Mouse (Mus musculus) MEL (cell line): ENCODE results near the gene Ndufb3. TPM values are rescaled to one million over a fixed set of nuclear protein-coding genes. Genes with fewer than 3 reads are reported as not detected.

Experiments
- DNase-seq: peaks from one replicate; pipeline ENCODE4 v3.0.0; 2011; ENCODE audit warnings: low read depth, low spot score
- H3K27ac ChIP-seq: 2 replicates; pipeline ENCODE4 v1.5.1; 2012; ENCODE audit warnings: low read depth, mild to moderate bottlenecking, control low read depth, low read length, moderate library complexity; ENCODE audit not compliant: control insufficient read depth
- H3K27me3 ChIP-seq, 2 experiments: fragments of 150-350 bp in 1 of 2; sonication (generic) in 1 of 2; 2 replicates each; pipeline ENCODE4 v1.6.1; 2012; ENCODE audit warnings: low read length in 2 of 2, mild to moderate bottlenecking in 2 of 2, improper control_type of control experiment in 1 of 2, moderate library complexity in 1 of 2; ENCODE audit not compliant: insufficient read depth in 2 of 2, control insufficient read depth in 1 of 2
- H3K36me3 ChIP-seq, 2 experiments: 2 replicates each; pipeline ENCODE4 v1.6.1; 2012 to 2014; ENCODE audit warnings: low read length in 2 of 2, improper control_type of control experiment in 1 of 2, inconsistent platforms in 1 of 2, mild to moderate bottlenecking in 1 of 2; ENCODE audit not compliant: insufficient read depth in 2 of 2, control insufficient read depth in 1 of 2
- H3K4me1 ChIP-seq, 2 experiments: fragments of 150-350 bp in 1 of 2; sonication (generic) in 1 of 2; 2 replicates each; pipeline ENCODE4 v1.6.1; 2012; ENCODE audit warnings: low read length in 2 of 2, improper control_type of control experiment in 1 of 2, mild to moderate bottlenecking in 1 of 2; ENCODE audit not compliant: insufficient read depth in 2 of 2, control insufficient read depth in 1 of 2
- H3K4me3 ChIP-seq, 2 experiments: fragments of 150-350 bp in 1 of 2; sonication (generic) in 1 of 2; 2 replicates each; pipeline ENCODE4 v1.5.1; 2012; ENCODE audit warnings: low read depth in 2 of 2, low read length in 2 of 2, mild to moderate bottlenecking in 2 of 2, moderate library complexity in 2 of 2, control low read depth in 1 of 2, improper control_type of control experiment in 1 of 2; ENCODE audit not compliant: control insufficient read depth in 1 of 2, insufficient read depth in 1 of 2
- H3K79me2 ChIP-seq: 2 replicates; pipeline ENCODE4 v1.6.1; 2012; ENCODE audit warnings: mild to moderate bottlenecking, low read length, moderate library complexity; ENCODE audit not compliant: control insufficient read depth, poor library complexity, insufficient read depth
- H3K9ac ChIP-seq: 2 replicates; pipeline ENCODE4 v1.6.1; 2012; ENCODE audit warnings: low read depth, mild to moderate bottlenecking, control low read depth, low read length, moderate library complexity; ENCODE audit not compliant: control insufficient read depth, poor library complexity, severe bottlenecking
- H3K9me3 ChIP-seq: fragments of 150-350 bp; sonication (generic); replicated peaks from 2 replicates; pipeline ENCODE4 v1.6.1; 2012; ENCODE audit warnings: mild to moderate bottlenecking, low read length, improper control_type of control experiment, moderate library complexity; ENCODE audit not compliant: insufficient read depth
- CTCF ChIP-seq, 3 experiments: IDR thresholded peaks in 2 of 3; conservative IDR thresholded peaks in 1 of 3; 2 replicates each; pipeline ENCODE4 v1.5.1; 2011 to 2012; ENCODE audit warnings: low read length in 3 of 3, low read depth in 2 of 3, mild to moderate bottlenecking in 2 of 3, improper control_type of control experiment in 1 of 3, inconsistent platforms in 1 of 3, mixed read lengths in 1 of 3, moderate library complexity in 1 of 3; ENCODE audit not compliant: control insufficient read depth in 1 of 3, insufficient read depth in 1 of 3, poor library complexity in 1 of 3, severe bottlenecking in 1 of 3
- E2F4 ChIP-seq: IDR thresholded peaks from 2 replicates; pipeline ENCODE4 v1.6.1; 2011; ENCODE audit warnings: low read depth, low read length, improper control_type of control experiment, borderline replicate concordance
- EP300 ChIP-seq, 2 experiments: IDR thresholded peaks; 2 replicates each; pipeline ENCODE4 v1.6.1; 2011; ENCODE audit warnings: improper control_type of control experiment in 2 of 2, low read length in 2 of 2, low read depth in 1 of 2, mild to moderate bottlenecking in 1 of 2
- GABPA ChIP-seq: IDR thresholded peaks from 2 replicates; pipeline ENCODE4 v1.6.1; 2012; ENCODE audit warnings: low read depth, mild to moderate bottlenecking, inconsistent platforms, low read length, improper control_type of control experiment, moderate library complexity
- HCFC1 ChIP-seq: IDR thresholded peaks from 2 replicates; pipeline ENCODE4 v1.6.1; 2012; ENCODE audit warnings: low read depth, mild to moderate bottlenecking, inconsistent platforms, low read length, improper control_type of control experiment, moderate library complexity
- JUND ChIP-seq: IDR thresholded peaks from 2 replicates; pipeline ENCODE4 v1.6.1; 2011; ENCODE audit warnings: low read depth, mild to moderate bottlenecking, improper control_type of control experiment, low read length
- MAFK ChIP-seq: IDR thresholded peaks from 2 replicates; pipeline ENCODE4 v1.6.1; 2011; ENCODE audit warnings: low read depth, mild to moderate bottlenecking, low read length, improper control_type of control experiment, borderline replicate concordance
- MXI1 ChIP-seq: IDR thresholded peaks from 2 replicates; pipeline ENCODE4 v1.6.1; 2011; ENCODE audit warnings: mild to moderate bottlenecking, low read depth, low read length, improper control_type of control experiment
- MYC ChIP-seq: IDR thresholded peaks from 2 replicates; pipeline ENCODE4 v1.6.1; 2011; ENCODE audit warnings: low read depth, mild to moderate bottlenecking, low read length, improper control_type of control experiment, moderate library complexity
- NELFE ChIP-seq: IDR thresholded peaks from 2 replicates; pipeline ENCODE4 v1.6.1; 2011; ENCODE audit warnings: low read depth, low read length, improper control_type of control experiment
- POLR2AphosphoS5 ChIP-seq: IDR thresholded peaks from 2 replicates; pipeline ENCODE4 v1.6.1; 2012; ENCODE audit warnings: low read depth, borderline replicate concordance, mild to moderate bottlenecking, inconsistent platforms, low read length, moderate library complexity, mixed read lengths
- RAD21 ChIP-seq: IDR thresholded peaks from 2 replicates; pipeline ENCODE4 v1.6.1; 2011; ENCODE audit warnings: mild to moderate bottlenecking, low read depth, low read length, improper control_type of control experiment
- ZC3H11A ChIP-seq: IDR thresholded peaks from 2 replicates; pipeline ENCODE4 v1.6.1; 2012; ENCODE audit warnings: low read depth, mild to moderate bottlenecking, inconsistent platforms, low read length, improper control_type of control experiment
- ZKSCAN1 ChIP-seq: IDR thresholded peaks from 2 replicates; pipeline ENCODE4 v1.6.1; 2012; ENCODE audit warnings: low read depth, mild to moderate bottlenecking, inconsistent platforms, low read length, improper control_type of control experiment, moderate library complexity
- ZMIZ1 ChIP-seq: IDR thresholded peaks from 2 replicates; pipeline ENCODE4 v1.6.1; 2012; ENCODE audit warnings: low read depth, mild to moderate bottlenecking, inconsistent platforms, low read length, improper control_type of control experiment, moderate library complexity
- polyA plus RNA-seq, 2 experiments: library from polyadenylated mRNA; stranded (reverse) in 1 of 2; unstranded in 1 of 2; fragments of >175 nt in 1 of 2; fragments of >200 nt in 1 of 2; gene quantifications; 2 replicates each; pipeline versions ENCODE4 v1.2.1 to v1.2.4; 2012; ENCODE audit warnings: low replicate concordance in 2 of 2, low read depth in 1 of 2; ENCODE audit not compliant: insufficient read length in 2 of 2, insufficient read depth in 1 of 2, missing spikeins in 1 of 2
- total RNA-seq: library from RNA; depleted of rRNA; stranded (reverse); fragments of 300-350 nt; gene quantifications from 2 replicates; pipeline ENCODE4 v1.2.3, GENCODE M21; 2012

The Ndufb3 gene
- total and polyA plus RNA-seq, 3 experiments, result 98.3 to 172 TPM; not detected in 1

GRCm38 (mm10) chr1:58610611-58611010 is 24.4 kb downstream of the Ndufb3 start:
- peaks cover 0 to 8% of the 10 kb centered on the region in 2 experiments; a peak in 2 of 4 replicates for H3K4me1 ChIP-seq
- no peaks in the 10 kb centered on the region; a peak in 1 of 4 replicates for H3K27me3 ChIP-seq
- H3K9ac ChIP-seq, result no peak overlapping the region
- no peaks in the 10 kb centered on the region for H3K9me3 ChIP-seq
- no peaks in the 10 kb centered on the region for H3K79me2 ChIP-seq
- peaks cover 0 to 5% of the 10 kb centered on the region in 2 experiments; a peak in 1 of 4 replicates for H3K36me3 ChIP-seq
- H3K27ac ChIP-seq, result no peak overlapping the region
- TF ChIP-seq MAFK (no peak), E2F4 (no peak), ZC3H11A (no peak), CTCF (IDR thresholded peaks at IDR 0.05 in 2 of 3, conservative IDR thresholded peaks at IDR 0.05 in 1 of 3; ENCODE audit: control insufficient read depth in 1 of 3, insufficient read depth in 1 of 3, low read depth in 2 of 3, low read length in 3 of 3, poor library complexity in 1 of 3, severe bottlenecking in 1 of 3) (no peak), ZMIZ1 (no peak), JUND (no peak), HCFC1 (no peak), POLR2AphosphoS5 (no peak)
- no peak overlapping the region for H3K4me3 ChIP-seq
- no peak for DNase-seq

DNA sequence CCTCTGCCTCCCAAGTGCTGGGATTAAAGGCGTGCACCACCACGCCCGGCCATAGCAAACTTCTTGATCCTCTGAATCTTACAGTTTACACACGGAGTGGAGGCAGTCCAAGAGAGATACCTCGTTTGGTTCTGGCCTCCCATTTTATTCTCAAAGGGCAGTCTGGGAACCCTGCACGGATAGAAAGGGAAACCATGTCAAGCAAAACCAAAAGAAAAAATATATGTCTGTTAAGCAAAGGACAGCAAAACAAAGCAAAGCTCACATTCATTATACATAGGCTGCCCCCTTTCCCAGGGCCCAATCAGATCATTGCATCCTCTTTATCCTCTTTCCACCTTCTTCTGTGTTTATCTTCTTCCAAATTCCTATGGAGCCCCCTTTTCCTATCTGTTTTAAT is 27.6 kb downstream of the Ndufb3 start:
- no peak overlapping the region for H3K9ac ChIP-seq
- peaks cover 0 to 15% of the 10 kb centered on the region in 2 experiments; a peak in 2 of 4 replicates for H3K36me3 ChIP-seq
- H3K4me3 ChIP-seq, result no peak overlapping the region
- peak; percentile 68 for DNase-seq
- TF ChIP-seq ZMIZ1, result no peak
- TF ChIP-seq GABPA, result no peak
- no peak for TF ChIP-seq EP300 (IDR thresholded peaks at IDR 0.05; ENCODE audit: low read depth in 1 of 2, low read length in 2 of 2)
- TF ChIP-seq ZKSCAN1, result no peak
- TF ChIP-seq RAD21, result no peak
- no peak for TF ChIP-seq CTCF (IDR thresholded peaks at IDR 0.05 in 2 of 3, conservative IDR thresholded peaks at IDR 0.05 in 1 of 3; ENCODE audit: control insufficient read depth in 1 of 3, insufficient read depth in 1 of 3, low read depth in 2 of 3, low read length in 3 of 3, poor library complexity in 1 of 3, severe bottlenecking in 1 of 3)
- no peak for TF ChIP-seq MYC
- no peak for TF ChIP-seq MXI1
- TF ChIP-seq HCFC1, result no peak
- TF ChIP-seq NELFE, result no peak
- H3K27me3 ChIP-seq, result no peaks in the 10 kb centered on the region; a peak in 1 of 4 replicates
- no peaks in the 10 kb centered on the region for H3K79me2 ChIP-seq
- no peaks in the 10 kb centered on the region for H3K9me3 ChIP-seq
- H3K4me1 ChIP-seq, result peaks cover 5 to 15% of the 10 kb centered on the region in 2 experiments
- no peak overlapping the region for H3K27ac ChIP-seq
